Mouse (Mus musculus): ENCODE results near the gene Defb48. TPM values are rescaled to one million over a fixed set of nuclear protein-coding genes. Genes with fewer than 3 reads are reported as not detected.

Gene Defb48
- total RNA-seq (2014; fragmentation: Nextera tagmentation) (not detected in 2 replicates), total RNA-seq (2017) (not detected in 2 replicates)

DNA sequence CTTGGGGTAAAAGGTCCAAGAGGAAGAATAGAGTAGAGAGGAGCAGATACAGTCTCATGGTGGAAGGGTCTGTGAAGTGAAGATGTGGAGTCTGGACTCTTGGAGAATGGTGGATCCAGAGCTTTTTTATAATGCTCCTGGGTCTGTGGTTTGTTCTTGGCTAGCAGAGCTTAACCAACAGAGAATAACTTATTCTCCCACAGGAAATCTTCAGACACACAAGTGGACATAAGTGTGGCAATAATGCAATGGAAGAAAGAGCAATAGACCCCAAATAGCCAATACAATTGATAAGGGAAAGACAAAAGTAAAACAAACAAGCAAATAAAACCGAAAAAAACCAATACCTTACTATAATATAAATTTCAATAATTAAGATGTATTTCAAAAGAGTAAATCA is at the start of gene Defb48:
Defb48 (minus strand) TSS at position 101 of the 400 bp plus-strand sequence.
- no peak for ATAC-seq (replicated peaks; ENCODE audit: poor library complexity, severe bottlenecking)

DNA sequence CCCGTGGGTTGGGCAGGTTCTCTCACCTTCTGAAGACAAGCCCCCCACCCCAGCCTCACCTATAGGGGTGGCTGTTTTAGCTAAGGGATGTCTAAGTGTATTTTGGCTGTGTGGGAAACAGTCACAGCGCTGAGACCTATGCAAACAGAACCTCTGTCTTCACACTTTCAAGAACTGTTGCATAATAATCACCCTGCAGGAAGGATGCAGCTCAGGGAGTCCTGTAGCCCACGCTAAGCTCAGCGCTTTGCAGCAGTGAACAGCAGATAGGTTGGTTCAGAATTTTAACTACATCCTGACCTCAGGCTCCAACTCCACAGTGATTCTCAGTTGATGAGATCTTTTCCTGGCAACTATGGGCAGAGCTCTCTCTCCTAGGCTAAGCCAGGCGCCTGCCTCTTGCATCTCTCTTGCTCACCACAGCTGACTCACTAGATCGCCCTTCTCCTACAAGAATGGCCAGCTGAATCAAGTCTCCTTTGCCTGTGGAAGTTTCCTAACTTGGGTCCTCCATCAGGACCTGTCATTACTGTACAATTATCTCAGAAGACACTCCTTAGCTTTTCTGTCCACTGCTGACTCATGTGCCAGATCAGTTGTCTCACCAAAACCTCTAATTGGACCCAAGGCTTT is 36.3 kb upstream of the Defb48 start:
- no peak for ATAC-seq (replicated peaks; ENCODE audit: poor library complexity, severe bottlenecking)

DNA sequence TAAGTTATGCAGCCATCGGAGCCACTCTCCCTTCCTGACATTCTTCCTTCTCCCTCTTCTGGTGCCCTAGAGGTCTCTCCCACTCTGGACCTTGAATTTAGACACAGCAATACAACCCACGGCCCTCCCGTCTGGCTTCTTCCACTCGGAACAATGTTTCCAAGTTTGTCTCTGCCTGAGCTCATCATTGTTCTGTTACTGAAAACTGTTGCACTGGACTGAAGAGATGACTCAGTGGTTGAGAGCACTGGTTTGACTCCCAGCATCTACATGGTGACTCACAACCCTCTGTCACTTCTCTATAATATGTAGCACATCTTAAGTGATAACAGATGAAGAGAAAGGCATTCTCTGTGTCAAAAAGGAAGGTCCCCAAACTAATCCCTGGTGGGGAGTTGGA is 30.4 kb upstream of the Defb48 start:
- ATAC-seq (replicated peaks; ENCODE audit: poor library complexity, severe bottlenecking), result no peak

DNA sequence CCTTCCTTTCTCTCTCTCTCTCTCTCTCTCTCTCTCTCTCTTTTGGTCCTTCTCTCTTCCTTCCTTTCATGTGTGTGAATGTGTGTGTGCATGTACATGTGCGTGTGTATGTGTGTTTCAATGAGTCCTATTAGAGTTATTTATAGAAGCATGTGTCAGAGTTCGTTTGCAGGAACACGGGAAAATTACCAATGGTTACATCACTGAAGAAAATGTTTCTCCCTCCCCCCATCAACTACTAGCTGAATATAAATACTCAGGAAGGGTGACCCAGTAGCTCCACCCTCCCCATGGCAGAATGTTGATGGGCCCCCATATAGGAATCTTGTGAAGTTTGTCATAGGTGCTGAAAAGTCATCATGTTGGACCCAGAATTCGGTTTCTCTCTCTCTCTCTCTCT is 28.8 kb upstream of the Defb48 start:
- ATAC-seq (replicated peaks; ENCODE audit: poor library complexity, severe bottlenecking), result no peak

GRCm38 (mm10) chr14:63011471-63011870 is 27.2 kb upstream of the Defb48 start, which contains the start of gene Defb43:
Gene Defb43 (plus strand): TSS chr14:63011771.
- ATAC-seq (replicated peaks; ENCODE audit: poor library complexity, severe bottlenecking), result no peak

- ATAC-seq (replicated peaks; ENCODE audit: poor library complexity, severe bottlenecking), result no peak
Observed at GRCm38 (mm10) chr14:63002588-63002987, 18.3 kb upstream of the Defb48 start.

DNA sequence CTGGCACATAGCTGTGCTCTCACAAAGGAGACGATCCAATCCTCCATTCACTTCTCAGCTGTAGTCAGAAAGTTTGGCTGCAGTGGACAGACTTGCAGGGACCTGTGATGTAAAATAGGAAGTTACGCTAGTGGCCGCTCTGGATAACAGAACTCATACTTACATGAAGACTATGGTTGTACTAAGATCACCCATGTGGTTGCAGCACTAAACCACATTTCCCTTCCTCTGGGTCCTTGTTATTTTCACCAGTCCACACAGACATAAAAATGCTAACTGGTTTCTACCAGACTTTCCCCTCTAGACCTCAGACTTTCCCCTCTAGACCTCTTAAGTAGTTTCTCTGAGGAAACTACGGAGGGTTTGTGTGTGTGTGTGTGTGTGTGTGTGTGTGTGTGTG is 14.7 kb upstream of the Defb48 start:
- peak; percentile 90 for ATAC-seq (replicated peaks; ENCODE audit: poor library complexity, severe bottlenecking)

- no peak for ATAC-seq (replicated peaks; ENCODE audit: poor library complexity, severe bottlenecking)
Observed at GRCm38 (mm10) chr14:62997777-62998176, 13.5 kb upstream of the Defb48 start, which contains the start of gene Defb47. Gene Defb47 (plus strand): TSS chr14:62998077.

- ATAC-seq (replicated peaks; ENCODE audit: poor library complexity, severe bottlenecking), result no peak
Observed at GRCm38 (mm10) chr14:62991849-62992510, 7.7 kb upstream of the Defb48 start.

GRCm38 (mm10) chr14:62991271-62991670 is 7.0 kb upstream of the Defb48 start:
- ATAC-seq (replicated peaks; ENCODE audit: poor library complexity, severe bottlenecking), result peak; percentile 53

DNA sequence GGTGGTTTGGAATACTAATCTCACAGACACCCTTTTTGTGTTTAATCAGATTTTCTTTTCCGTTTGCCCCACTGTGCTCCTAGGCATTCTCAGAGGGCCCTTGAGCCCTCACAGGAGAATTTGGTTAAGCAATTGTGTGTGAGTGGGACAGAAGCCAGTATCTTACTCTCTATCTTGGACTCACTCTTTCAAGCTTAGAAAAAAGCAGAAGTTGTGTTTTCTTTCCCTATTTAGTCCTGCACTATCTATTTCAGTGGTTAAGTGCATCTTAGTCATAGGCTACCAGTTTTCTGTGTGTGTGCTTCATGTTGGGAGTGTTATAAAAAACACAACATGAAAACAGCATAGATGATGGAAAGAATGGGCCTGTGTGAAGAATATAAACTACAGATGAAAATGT is 4.5 kb downstream of the Defb48 start:
- ATAC-seq (replicated peaks; ENCODE audit: poor library complexity, severe bottlenecking), result peak; percentile 85

DNA sequence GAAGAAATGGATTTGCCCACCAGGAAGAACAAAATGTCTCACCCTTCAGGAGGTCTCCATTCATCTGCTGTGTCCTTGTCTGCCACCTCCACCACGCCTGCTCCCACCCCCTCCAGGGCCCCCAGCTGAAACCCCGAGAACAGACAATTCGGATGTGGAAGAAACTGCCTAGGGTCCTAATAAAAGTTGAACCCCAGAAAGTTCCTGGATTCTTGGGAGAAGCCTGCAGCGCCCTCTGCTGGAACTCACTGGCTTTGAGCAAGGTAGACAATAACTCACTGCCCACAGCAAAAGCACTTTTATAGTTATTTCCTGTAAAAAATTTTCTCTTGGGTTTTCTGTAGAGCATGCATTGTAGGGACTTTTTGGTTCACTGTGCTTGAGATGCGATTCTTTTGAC is 9.3 kb downstream of the Defb48 start:
- ATAC-seq (replicated peaks; ENCODE audit: poor library complexity, severe bottlenecking), result peak; percentile 37; the same call in 1 of the 2 replicates

GRCm38 (mm10) chr14:62965811-62966520 is 18.3 kb downstream of the Defb48 start:
- ATAC-seq (replicated peaks; ENCODE audit: poor library complexity, severe bottlenecking), result no peak

DNA sequence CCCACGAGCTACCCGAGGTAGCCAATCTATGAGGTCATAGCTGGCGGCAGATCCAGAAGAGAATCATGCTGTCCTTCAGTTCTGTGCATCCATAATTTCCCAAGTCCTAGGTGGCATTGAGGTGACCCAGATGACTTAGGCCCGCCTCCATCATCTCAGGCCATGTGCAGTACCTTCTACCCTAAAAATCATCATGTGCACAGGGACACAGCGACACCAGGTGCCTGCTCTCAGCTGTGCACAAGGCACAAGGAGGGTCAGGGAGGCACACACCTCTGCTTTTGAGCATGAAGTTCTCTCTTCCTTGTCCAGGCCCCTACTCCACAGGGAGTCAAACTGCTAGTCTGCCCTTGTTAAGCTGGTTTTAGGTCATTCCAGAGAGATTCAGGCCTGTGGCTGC is 19.0 kb downstream of the Defb48 start:
- no peak for ATAC-seq (replicated peaks; ENCODE audit: poor library complexity, severe bottlenecking)

DNA sequence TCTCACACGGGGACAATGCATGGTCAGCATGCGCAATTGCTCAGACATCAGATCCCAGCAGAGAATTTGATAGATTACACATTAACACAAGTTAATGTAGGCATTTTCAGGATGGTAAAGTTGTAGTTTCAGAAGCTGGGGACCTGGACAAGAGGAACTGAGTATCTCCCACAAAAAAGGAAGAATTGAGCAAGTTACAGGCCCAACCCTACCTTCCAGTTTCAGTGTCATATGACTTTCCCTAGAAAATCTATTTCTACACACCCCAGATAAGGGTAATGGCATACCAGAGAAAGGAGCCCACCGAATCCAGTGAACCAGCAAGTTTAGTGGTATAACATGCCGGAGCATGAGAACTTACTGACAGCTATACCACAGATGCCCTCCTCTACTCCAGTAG is 20.7 kb downstream of the Defb48 start:
- peak; percentile 82 for ATAC-seq (replicated peaks; ENCODE audit: poor library complexity, severe bottlenecking)

DNA sequence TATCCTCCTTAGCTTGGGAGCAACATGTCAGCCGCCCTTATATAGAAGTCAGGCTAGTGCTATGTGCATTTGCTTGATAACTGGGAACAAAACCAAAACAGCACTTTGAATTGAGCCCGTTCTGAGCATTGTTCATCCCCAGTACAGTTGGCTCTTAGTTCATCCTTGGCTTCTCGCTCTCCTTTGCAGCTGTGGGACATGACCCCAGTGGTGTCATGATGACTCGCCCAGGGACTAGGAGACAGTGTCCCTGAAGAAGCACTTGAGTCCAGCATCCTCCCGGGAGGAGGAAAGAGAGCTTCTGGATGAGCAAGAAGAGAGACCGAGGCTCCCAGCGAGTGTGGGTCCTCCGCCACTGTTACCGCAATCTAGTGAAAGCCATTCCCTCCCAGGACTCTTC is 28.2 kb downstream of the Defb48 start:
- ATAC-seq (replicated peaks; ENCODE audit: poor library complexity, severe bottlenecking), result no peak

DNA sequence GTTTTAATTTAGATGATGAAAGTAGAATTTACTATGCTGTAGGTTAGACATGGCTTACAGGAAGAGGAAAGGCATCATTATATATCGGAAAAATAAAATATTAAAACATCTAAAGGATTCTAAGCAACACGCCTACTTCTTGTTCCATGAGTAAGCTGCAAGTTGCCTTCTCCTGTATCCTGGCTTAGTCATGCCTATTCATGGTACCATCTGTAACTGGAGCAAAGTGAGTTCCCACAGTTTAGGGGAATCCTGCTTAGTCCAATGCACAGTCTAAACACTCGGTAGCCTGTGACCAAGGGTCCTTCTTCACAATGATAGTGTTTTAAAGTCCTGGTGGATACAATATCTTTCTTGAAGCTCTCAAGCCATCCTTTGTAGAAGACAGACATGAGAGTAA is 37.5 kb downstream of the Defb48 start:
- no peak for ATAC-seq (replicated peaks; ENCODE audit: poor library complexity, severe bottlenecking)

- ATAC-seq (replicated peaks; ENCODE audit: poor library complexity, severe bottlenecking), result peak; percentile 99
Observed at GRCm38 (mm10) chr14:62940383-62941074, 43.8 kb downstream of the Defb48 start.

DNA sequence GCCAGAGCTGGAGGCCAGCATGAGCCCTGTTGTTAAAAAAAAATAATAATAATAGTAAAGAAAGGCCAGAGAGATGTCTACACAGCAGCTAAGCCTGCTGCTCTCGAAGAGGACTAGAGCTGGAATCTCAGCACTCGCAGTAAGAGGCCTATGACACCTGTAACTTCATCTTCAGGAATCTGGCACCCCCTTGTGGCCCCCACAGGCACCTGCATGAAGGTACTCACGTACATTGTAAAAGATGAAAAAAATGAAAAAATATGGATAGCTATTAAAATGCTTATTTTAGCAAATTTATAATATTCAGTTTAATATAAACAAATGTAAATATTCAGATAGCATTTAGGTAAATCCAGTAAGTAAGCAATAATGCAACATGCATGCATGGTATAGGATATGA is 44.9 kb downstream of the Defb48 start:
- ATAC-seq (replicated peaks; ENCODE audit: poor library complexity, severe bottlenecking), result no peak

DNA sequence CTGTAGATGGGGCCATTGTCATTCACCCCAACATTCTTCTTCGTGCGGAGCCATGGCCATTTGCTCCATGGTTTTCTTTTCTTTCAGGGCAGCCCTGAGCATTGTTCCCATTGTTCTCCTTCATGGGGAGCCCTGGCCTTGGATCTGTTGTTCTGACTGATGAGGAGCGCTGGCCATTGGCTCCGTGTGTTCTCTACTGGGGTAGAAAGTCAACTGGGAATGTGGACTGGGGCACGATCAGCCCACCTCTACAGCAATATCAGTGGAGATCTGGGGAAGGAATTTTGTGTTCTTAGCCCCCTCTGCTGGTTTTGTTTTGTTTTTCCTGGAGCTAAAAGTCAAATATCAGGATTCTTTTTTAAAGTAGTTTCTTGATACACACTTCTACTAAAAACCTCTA is 46.6 kb downstream of the Defb48 start:
- ATAC-seq (replicated peaks; ENCODE audit: poor library complexity, severe bottlenecking), result no peak

Data from granulocyte monocyte progenitor cell, adult 5-6 weeks (primary cell).